Mouse (Mus musculus) liver, postnatal 0 days (tissue): ENCODE measurements around the gene Meltf.

ENCODE experiments used
- CTCF ChIP-seq: sonication (generic); IDR thresholded peaks from 2 replicates; pipeline ENCODE4 v1.5.1; 2016; ENCODE audit warnings: antibody characterized with exemption, low read depth
- EP300 ChIP-seq: IDR thresholded peaks from 2 replicates; pipeline ENCODE4 v1.6.1; 2016; ENCODE audit warnings: antibody characterized with exemption, low read depth, mild to moderate bottlenecking

GRCm38 (mm10) chr16:31890907-31891306, 12.3 kb downstream of the Meltf start:
- TF ChIP-seq CTCF, result no peak
- no peak for TF ChIP-seq EP300
